ENCODE assay signal across 27 mouse cellular contexts in genomic region chr5:132644646-132645172, GRCm38 (mm10).
A peak's percentile ranks its signal among the peaks of the same experiment; 100 is the strongest.
DNase-seq lines count a peak whose midpoint lies in the region; ATAC-seq lines count a peak whose summit lies in the region.
"Had no signal": no experiment of that assay in that cellular context is flagged by ENCODE, and none has a peak within 500 bp of the region (broad histone marks: within the 10 kb centered on the region; RNA-seq: fewer than 3 reads in every experiment).

No protein-coding gene starts in this region.

- no peaks in the 10 kb centered on the region for H3K27me3 ChIP-seq in midbrain, embryonic 11.5 days (ENCODE audit: control insufficient read depth, insufficient read depth, low read length)
- peaks cover 2% of the 10 kb centered on the region; the same call in 1 of the 2 replicates for H3K27me3 ChIP-seq in midbrain, embryonic 16.5 days (ENCODE audit: control insufficient read depth, insufficient read depth, low read depth, low read length)
- H3K27me3 ChIP-seq: CH12.LX; embryonic facial prominence, embryonic 15.5 days; Patski had no signal

- ATAC-seq in midbrain, embryonic 11.5 days (ENCODE audit: low FRiP score), result no peak
- ATAC-seq in midbrain, embryonic 16.5 days, result no peak
- ATAC-seq: CD4-positive, CD25-positive, alpha-beta regulatory T cell, adult 4 months; forebrain, embryonic 14.5 days; forebrain, embryonic 16.5 days; Patski had no signal

- no peaks in the 10 kb centered on the region for H3K4me1 ChIP-seq in midbrain, embryonic 11.5 days (ENCODE audit: control insufficient read depth, insufficient read depth, low read length)
- H3K4me1 ChIP-seq in midbrain, embryonic 16.5 days (ENCODE audit: control insufficient read depth, insufficient read depth, low read length), result no peaks in the 10 kb centered on the region
- H3K4me1 ChIP-seq: embryonic facial prominence, embryonic 13.5 days; forebrain, embryonic 12.5 days had no signal

- H3K9ac ChIP-seq in midbrain, embryonic 11.5 days (ENCODE audit: low read length), result no peak overlapping the region
- H3K9ac ChIP-seq in midbrain, embryonic 16.5 days (ENCODE audit: low read depth, low read length), result no peak overlapping the region
- H3K9ac ChIP-seq: embryonic facial prominence, embryonic 13.5 days; embryonic facial prominence, embryonic 15.5 days; forebrain, embryonic 12.5 days had no signal

- DNase-seq in midbrain, embryonic 11.5 days (ENCODE audit: low spot score, missing footprints), result peak; percentile 23
- peak; percentile 60 for DNase-seq in R1 (ENCODE audit: low read depth, low spot score)
- no peak for DNase-seq in spleen, adult 18-20 months
- DNase-seq in T-cell, adult 2 months (ENCODE audit: low spot score), result no peak
- DNase-seq: adrenal gland, adult 2 months; adrenal gland, postnatal 10 days; adrenal gland, postnatal 25 days; B cell, adult 2 months; cerebellum, adult 11 months; cerebellum, adult 18-20 months; cerebellum, adult 8-10 months; cerebellum, adult 9-11 months; cerebellum, postnatal 14 days; cerebellum, postnatal 36 days; embryo, embryonic 11 days had no signal

- H3K27ac ChIP-seq in midbrain, embryonic 11.5 days (ENCODE audit: low read depth, low read length), result no peak overlapping the region
- no peak overlapping the region for H3K27ac ChIP-seq in midbrain, embryonic 16.5 days (ENCODE audit: low read length)
- H3K27ac ChIP-seq: embryonic facial prominence, embryonic 13.5 days; embryonic facial prominence, embryonic 15.5 days; forebrain, embryonic 10.5 days; forebrain, embryonic 12.5 days had no signal

- WGBS in midbrain, embryonic 11.5 days, result 65% methylated on average over 5 of the region's 5 CpGs
- WGBS in midbrain, embryonic 16.5 days, result 59% methylated on average over 5 of the region's 5 CpGs

- H3K9me3 ChIP-seq in midbrain, embryonic 11.5 days (ENCODE audit: control insufficient read depth, low read length), result no peaks in the 10 kb centered on the region
- no peaks in the 10 kb centered on the region for H3K9me3 ChIP-seq in midbrain, embryonic 16.5 days (replicated peaks; ENCODE audit: control insufficient read depth, low read length, poor library complexity, severe bottlenecking)
- H3K9me3 ChIP-seq: embryonic facial prominence, embryonic 15.5 days; forebrain, embryonic 10.5 days; forebrain, embryonic 12.5 days had no signal

- no peak overlapping the region for H3K4me2 ChIP-seq in midbrain, embryonic 11.5 days
- no peak overlapping the region for H3K4me2 ChIP-seq in midbrain, embryonic 16.5 days (ENCODE audit: low read length)
- H3K4me2 ChIP-seq: embryonic facial prominence, embryonic 13.5 days; embryonic facial prominence, embryonic 15.5 days; forebrain, embryonic 12.5 days had no signal

- H3K4me3 ChIP-seq in midbrain, embryonic 11.5 days (ENCODE audit: low read depth, low read length), result no peak overlapping the region
- no peak overlapping the region for H3K4me3 ChIP-seq in midbrain, embryonic 16.5 days (ENCODE audit: low read depth, low read length)
- H3K4me3 ChIP-seq: embryonic facial prominence, embryonic 13.5 days; embryonic facial prominence, embryonic 15.5 days; erythroblast, embryonic 14.5 days; forebrain, embryonic 10.5 days; forebrain, embryonic 12.5 days had no signal

- no peaks in the 10 kb centered on the region for H3K36me3 ChIP-seq in midbrain, embryonic 11.5 days (ENCODE audit: control insufficient read depth, insufficient read depth, low read length)
- H3K36me3 ChIP-seq in midbrain, embryonic 16.5 days (ENCODE audit: control insufficient read depth, insufficient read depth, low read length), result no peaks in the 10 kb centered on the region
- H3K36me3 ChIP-seq: embryonic facial prominence, embryonic 13.5 days; embryonic facial prominence, embryonic 15.5 days; forebrain, embryonic 10.5 days; forebrain, embryonic 12.5 days; G1E had no signal

Comparison
In these comparisons a context has a peak if more than half of its experiments do, and no peak if none do; other contexts are left out.
1. DNase-seq: peak in midbrain, embryonic 11.5 days (single experiment) and R1 (single experiment); none in spleen, adult 18-20 months (0 of 2) and T-cell, adult 2 months (single experiment).